Mouse (Mus musculus): ENCODE measurements around the gene Lrrc7. TPM values are rescaled to one million over a fixed set of nuclear protein-coding genes. Genes with fewer than 3 reads are reported as not detected.

The Lrrc7 gene
- polyA plus RNA-seq, 1 experiment = not detected

GRCm38 (mm10) chr3:158061811-158062523 lies 500.1 kb downstream of the Lrrc7 start:
- H3K9ac ChIP-seq (ENCODE audit: low read depth, poor library complexity, severe bottlenecking) = no peak overlapping the region
- H3K9me3 ChIP-seq (replicated peaks; ENCODE audit: control insufficient read depth, insufficient read depth, low read length, poor library complexity, severe bottlenecking) = no peaks in the 10 kb centered on the region
- no peak overlapping the region for H3K4me3 ChIP-seq (ENCODE audit: low read depth, low read length)
- no peaks in the 10 kb centered on the region for H3K27me3 ChIP-seq (ENCODE audit: control insufficient read depth, insufficient read depth, low read length, poor library complexity, severe bottlenecking)
- H3K27ac ChIP-seq (ENCODE audit: insufficient read depth, low read length) = no peak overlapping the region
- peaks cover 32% of the 10 kb centered on the region for H3K36me3 ChIP-seq (ENCODE audit: control insufficient read depth, insufficient read depth, low read length, poor library complexity, severe bottlenecking)
- H3K4me1 ChIP-seq (ENCODE audit: control insufficient read depth, insufficient read depth, low read length) = no peaks in the 10 kb centered on the region
- no peak for TF ChIP-seq CTCF (IDR thresholded peaks at IDR 0.05; ENCODE audit: low read depth, low read length)
- TF ChIP-seq EP300 (IDR thresholded peaks at IDR 0.05; ENCODE audit: insufficient read depth, low read depth, low read length) = no peak
- no peak for TF ChIP-seq POLR2A (IDR thresholded peaks at IDR 0.05; ENCODE audit: insufficient read depth, low read length)

- peaks cover 40% of the 10 kb centered on the region for H3K36me3 ChIP-seq (ENCODE audit: control insufficient read depth, insufficient read depth, low read length, poor library complexity, severe bottlenecking)
- H3K9ac ChIP-seq (ENCODE audit: low read depth, poor library complexity, severe bottlenecking) = no peak overlapping the region
- H3K27ac ChIP-seq (ENCODE audit: insufficient read depth, low read length) = no peak overlapping the region
- no peak overlapping the region for H3K4me3 ChIP-seq (ENCODE audit: low read depth, low read length)
- H3K27me3 ChIP-seq (ENCODE audit: control insufficient read depth, insufficient read depth, low read length, poor library complexity, severe bottlenecking) = no peaks in the 10 kb centered on the region
- H3K4me1 ChIP-seq (ENCODE audit: control insufficient read depth, insufficient read depth, low read length) = no peaks in the 10 kb centered on the region
- TF ChIP-seq EP300 (IDR thresholded peaks at IDR 0.05; ENCODE audit: insufficient read depth, low read depth, low read length) (no peak), CTCF (IDR thresholded peaks at IDR 0.05; ENCODE audit: low read depth, low read length) (no peak), POLR2A (IDR thresholded peaks at IDR 0.05; ENCODE audit: insufficient read depth, low read length) (no peak)
- no peaks in the 10 kb centered on the region for H3K9me3 ChIP-seq (replicated peaks; ENCODE audit: control insufficient read depth, insufficient read depth, low read length, poor library complexity, severe bottlenecking)
Observed at GRCm38 (mm10) chr3:158060621-158061291, 501.3 kb downstream of the Lrrc7 start.

GRCm38 (mm10) chr3:158049508-158049907 lies 512.5 kb downstream of the Lrrc7 start:
- Histone ChIP-seq H3K4me3 (ENCODE audit: low read depth, low read length) (no peak overlapping the region), H3K9me3 (replicated peaks; ENCODE audit: control insufficient read depth, insufficient read depth, low read length, poor library complexity, severe bottlenecking) (no peaks in the 10 kb centered on the region), H3K27me3 (ENCODE audit: control insufficient read depth, insufficient read depth, low read length, poor library complexity, severe bottlenecking) (no peaks in the 10 kb centered on the region), H3K36me3 (ENCODE audit: control insufficient read depth, insufficient read depth, low read length, poor library complexity, severe bottlenecking) (peaks cover 5% of the 10 kb centered on the region), H3K27ac (ENCODE audit: insufficient read depth, low read length) (no peak overlapping the region), H3K9ac (ENCODE audit: low read depth, poor library complexity, severe bottlenecking) (no peak overlapping the region), H3K4me1 (ENCODE audit: control insufficient read depth, insufficient read depth, low read length) (no peaks in the 10 kb centered on the region)
- TF ChIP-seq CTCF (IDR thresholded peaks at IDR 0.05; ENCODE audit: low read depth, low read length) (no peak), EP300 (IDR thresholded peaks at IDR 0.05; ENCODE audit: insufficient read depth, low read depth, low read length) (no peak), POLR2A (IDR thresholded peaks at IDR 0.05; ENCODE audit: insufficient read depth, low read length) (no peak)

- Histone ChIP-seq H3K4me3 (ENCODE audit: low read depth, low read length) (no peak overlapping the region), H3K36me3 (ENCODE audit: control insufficient read depth, insufficient read depth, low read length, poor library complexity, severe bottlenecking) (peaks cover 2% of the 10 kb centered on the region; the same call in 1 of the 2 replicates), H3K9me3 (replicated peaks; ENCODE audit: control insufficient read depth, insufficient read depth, low read length, poor library complexity, severe bottlenecking) (no peaks in the 10 kb centered on the region), H3K27me3 (ENCODE audit: control insufficient read depth, insufficient read depth, low read length, poor library complexity, severe bottlenecking) (no peaks in the 10 kb centered on the region), H3K9ac (ENCODE audit: low read depth, poor library complexity, severe bottlenecking) (no peak overlapping the region), H3K4me1 (ENCODE audit: control insufficient read depth, insufficient read depth, low read length) (peaks cover 1% of the 10 kb centered on the region), H3K27ac (ENCODE audit: insufficient read depth, low read length) (no peak overlapping the region)
- TF ChIP-seq CTCF (IDR thresholded peaks at IDR 0.05; ENCODE audit: low read depth, low read length) (no peak), POLR2A (IDR thresholded peaks at IDR 0.05; ENCODE audit: insufficient read depth, low read length) (no peak), EP300 (IDR thresholded peaks at IDR 0.05; ENCODE audit: insufficient read depth, low read depth, low read length) (no peak)
Observed at GRCm38 (mm10) chr3:158040755-158041154, 521.3 kb downstream of the Lrrc7 start.

DNA sequence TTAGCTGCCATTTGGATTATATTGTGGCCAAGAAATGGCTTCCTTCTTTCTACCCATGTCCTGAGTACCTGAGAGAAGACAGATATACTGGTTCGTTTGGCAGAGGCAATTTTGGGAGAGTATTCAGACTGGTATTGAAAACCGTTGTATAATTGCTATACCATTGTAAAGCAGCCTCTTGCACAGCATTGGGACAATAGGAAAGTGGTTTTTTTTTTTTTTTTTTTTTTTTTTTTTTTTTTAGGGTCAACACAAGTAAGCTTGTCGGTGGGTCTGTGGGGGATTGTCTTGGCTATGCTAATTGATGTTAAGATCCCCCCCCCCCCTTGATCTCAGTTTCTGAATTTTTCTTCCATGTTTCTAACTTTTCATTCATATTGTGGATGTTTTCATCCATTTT lies 523.9 kb downstream of the Lrrc7 start:
- Histone ChIP-seq H3K27ac (ENCODE audit: insufficient read depth, low read length) (no peak overlapping the region), H3K9me3 (replicated peaks; ENCODE audit: control insufficient read depth, insufficient read depth, low read length, poor library complexity, severe bottlenecking) (no peaks in the 10 kb centered on the region), H3K36me3 (ENCODE audit: control insufficient read depth, insufficient read depth, low read length, poor library complexity, severe bottlenecking) (no peaks in the 10 kb centered on the region; the same call in 1 of the 2 replicates), H3K4me1 (ENCODE audit: control insufficient read depth, insufficient read depth, low read length) (peaks cover 1% of the 10 kb centered on the region), H3K27me3 (ENCODE audit: control insufficient read depth, insufficient read depth, low read length, poor library complexity, severe bottlenecking) (no peaks in the 10 kb centered on the region), H3K4me3 (ENCODE audit: low read depth, low read length) (no peak overlapping the region), H3K9ac (ENCODE audit: low read depth, poor library complexity, severe bottlenecking) (no peak overlapping the region)
- no peak for TF ChIP-seq CTCF (IDR thresholded peaks at IDR 0.05; ENCODE audit: low read depth, low read length)
- no peak for TF ChIP-seq EP300 (IDR thresholded peaks at IDR 0.05; ENCODE audit: insufficient read depth, low read depth, low read length)
- TF ChIP-seq POLR2A (IDR thresholded peaks at IDR 0.05; ENCODE audit: insufficient read depth, low read length) = no peak

All from ES-Bruce4 (cell line).